Mouse (Mus musculus): ENCODE results near the gene Ebf1. TPM values are rescaled to one million over a fixed set of nuclear protein-coding genes. Genes with fewer than 3 reads are reported as not detected.

Ebf1 gene
- polyA plus RNA-seq, 1 experiment from 2014 or later = 10.0 TPM

- Histone ChIP-seq H3K4me1 (replicated peaks; ENCODE audit: control insufficient read depth, insufficient read depth, low read length) (peaks cover 5% of the 10 kb centered on the region), H3K9me3 (ENCODE audit: control insufficient read depth, low read length) (no peaks in the 10 kb centered on the region), H3K27ac (ENCODE audit: low read depth) (no peak overlapping the region), H3K4me2 (ENCODE audit: low read length) (no peak overlapping the region), H3K9ac (ENCODE audit: low read length) (no peak overlapping the region), H3K27me3 (replicated peaks; ENCODE audit: control insufficient read depth, insufficient read depth, low read length) (peaks cover 53% of the 10 kb centered on the region), H3K4me3 (ENCODE audit: low read depth, low read length) (no peak overlapping the region), H3K36me3 (ENCODE audit: control insufficient read depth, insufficient read depth, low read length) (no peaks in the 10 kb centered on the region)
- DNase-seq (ENCODE audit: low spot score) (no peak), ATAC-seq (replicated peaks; ENCODE audit: low FRiP score, low TSS enrichment, low read depth) (no peak)
- 32% methylated on average over 11 of the region's 11 CpGs for WGBS
These were observed 5.1 kb downstream of the Ebf1 start for GRCm38 (mm10) chr11:44622023-44622731.

DNA sequence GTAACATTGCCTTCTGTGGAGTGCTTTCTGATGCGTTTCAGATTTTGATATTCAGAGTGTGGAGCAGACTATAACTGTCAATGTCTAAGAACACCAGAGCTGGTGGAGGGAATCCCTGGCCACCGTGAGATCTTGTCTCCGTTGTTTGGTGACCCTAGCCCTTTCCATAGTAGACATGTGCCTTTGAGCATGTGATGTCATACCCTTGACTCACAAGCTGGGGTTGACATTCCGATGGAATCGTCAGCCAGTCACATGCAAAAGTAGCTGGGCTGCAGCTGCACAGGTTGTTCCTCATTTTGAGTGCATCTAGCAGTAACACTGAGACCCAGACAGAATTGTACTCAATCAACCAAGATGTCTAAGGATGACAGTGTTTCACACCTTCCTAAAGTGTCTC, 7.4 kb downstream of the Ebf1 start:
- ATAC-seq (replicated peaks; ENCODE audit: low FRiP score, low TSS enrichment, low read depth) (no peak), DNase-seq (ENCODE audit: low spot score) (no peak)
- Histone ChIP-seq H3K27ac (ENCODE audit: low read depth) (no peak overlapping the region), H3K9me3 (ENCODE audit: control insufficient read depth, low read length) (no peaks in the 10 kb centered on the region), H3K4me3 (ENCODE audit: low read depth, low read length) (no peak overlapping the region), H3K9ac (ENCODE audit: low read length) (no peak overlapping the region), H3K4me1 (replicated peaks; ENCODE audit: control insufficient read depth, insufficient read depth, low read length) (peaks cover 5% of the 10 kb centered on the region), H3K36me3 (ENCODE audit: control insufficient read depth, insufficient read depth, low read length) (no peaks in the 10 kb centered on the region), H3K4me2 (ENCODE audit: low read length) (no peak overlapping the region), H3K27me3 (replicated peaks; ENCODE audit: control insufficient read depth, insufficient read depth, low read length) (peaks cover 40% of the 10 kb centered on the region)
- WGBS = 66% methylated on average over 5 of the region's 5 CpGs

GRCm38 (mm10) chr11:44626065-44626464, 8.9 kb downstream of the Ebf1 start:
- Histone ChIP-seq H3K36me3 (ENCODE audit: control insufficient read depth, insufficient read depth, low read length) (no peaks in the 10 kb centered on the region), H3K9ac (ENCODE audit: low read length) (no peak overlapping the region), H3K4me2 (ENCODE audit: low read length) (no peak overlapping the region), H3K9me3 (ENCODE audit: control insufficient read depth, low read length) (no peaks in the 10 kb centered on the region), H3K4me3 (ENCODE audit: low read depth, low read length) (no peak overlapping the region), H3K27ac (ENCODE audit: low read depth) (no peak overlapping the region), H3K27me3 (replicated peaks; ENCODE audit: control insufficient read depth, insufficient read depth, low read length) (peaks cover 25% of the 10 kb centered on the region), H3K4me1 (replicated peaks; ENCODE audit: control insufficient read depth, insufficient read depth, low read length) (no peaks in the 10 kb centered on the region; the same call in 1 of the 2 replicates)
- no peak for ATAC-seq (replicated peaks; ENCODE audit: low FRiP score, low TSS enrichment, low read depth)
- WGBS = 53% methylated on average over 10 of the region's 10 CpGs
- no peak for DNase-seq (ENCODE audit: low spot score)

- Histone ChIP-seq H3K9ac (ENCODE audit: low read length) (no peak overlapping the region), H3K4me2 (ENCODE audit: low read length) (no peak overlapping the region), H3K27me3 (replicated peaks; ENCODE audit: control insufficient read depth, insufficient read depth, low read length) (peaks cover 11% of the 10 kb centered on the region; the same call in 1 of the 2 replicates), H3K27ac (ENCODE audit: low read depth) (no peak overlapping the region), H3K9me3 (ENCODE audit: control insufficient read depth, low read length) (no peaks in the 10 kb centered on the region), H3K36me3 (ENCODE audit: control insufficient read depth, insufficient read depth, low read length) (no peaks in the 10 kb centered on the region), H3K4me1 (replicated peaks; ENCODE audit: control insufficient read depth, insufficient read depth, low read length) (no peaks in the 10 kb centered on the region; the same call in 1 of the 2 replicates), H3K4me3 (ENCODE audit: low read depth, low read length) (no peak overlapping the region)
- DNase-seq (ENCODE audit: low spot score) (no peak), ATAC-seq (replicated peaks; ENCODE audit: low FRiP score, low TSS enrichment, low read depth) (no peak)
- WGBS = 21% methylated on average over 4 of the region's 4 CpGs
These were observed 11.3 kb downstream of the Ebf1 start for GRCm38 (mm10) chr11:44628412-44628811.

DNA sequence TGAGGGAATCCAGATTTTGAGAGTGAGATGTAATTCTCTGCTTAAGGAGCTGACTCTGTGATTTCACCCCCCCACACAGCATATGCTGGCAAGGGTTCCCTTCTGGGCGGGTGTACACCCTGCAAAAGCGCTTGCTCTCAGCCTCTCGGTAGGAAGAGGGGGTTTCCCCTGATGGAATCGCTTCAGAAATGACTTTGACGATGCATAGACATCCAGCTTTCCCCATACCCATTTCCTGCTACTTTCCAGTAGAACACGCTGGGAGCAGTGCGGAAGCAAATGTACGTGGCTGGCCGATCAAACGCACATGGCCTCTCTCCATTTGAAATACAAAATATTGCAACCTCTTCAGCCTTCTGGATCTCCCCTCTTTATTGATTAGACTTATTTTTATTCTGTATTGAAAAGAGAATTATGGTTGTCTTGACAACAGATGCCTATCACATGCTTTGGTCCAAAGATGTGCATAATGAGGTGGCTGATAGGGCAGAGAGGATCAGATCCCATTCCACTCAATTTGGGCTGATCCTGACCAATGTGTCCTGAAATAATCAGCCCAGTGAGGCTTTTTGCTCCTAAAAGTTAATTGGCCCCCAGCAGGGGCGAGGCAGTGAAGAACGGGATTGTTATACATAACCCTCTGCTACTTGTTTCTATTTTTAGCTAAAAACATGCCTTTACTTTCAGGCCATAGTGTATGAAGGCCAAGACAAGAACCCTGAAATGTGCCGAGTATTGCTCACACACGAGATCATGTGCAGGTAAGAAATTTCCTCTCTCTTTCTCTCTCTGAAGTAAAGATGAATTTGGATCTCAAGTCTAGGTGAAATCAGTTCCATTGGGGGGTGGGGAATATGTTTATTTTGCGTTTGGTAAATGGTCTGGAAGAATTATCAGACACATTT, 15.2 kb downstream of the Ebf1 start:
- WGBS = 82% methylated on average over 15 of the region's 15 CpGs

GRCm38 (mm10) chr11:44633001-44633693, 16.0 kb downstream of the Ebf1 start:
- Histone ChIP-seq H3K27me3 (replicated peaks; ENCODE audit: control insufficient read depth, insufficient read depth, low read length) (no peaks in the 10 kb centered on the region), H3K36me3 (ENCODE audit: control insufficient read depth, insufficient read depth, low read length) (no peaks in the 10 kb centered on the region), H3K9me3 (ENCODE audit: control insufficient read depth, low read length) (no peaks in the 10 kb centered on the region), H3K9ac (ENCODE audit: low read length) (no peak overlapping the region), H3K4me3 (ENCODE audit: low read depth, low read length) (no peak overlapping the region), H3K4me1 (replicated peaks; ENCODE audit: control insufficient read depth, insufficient read depth, low read length) (no peaks in the 10 kb centered on the region; the same call in 1 of the 2 replicates), H3K27ac (ENCODE audit: low read depth) (no peak overlapping the region), H3K4me2 (ENCODE audit: low read length) (no peak overlapping the region)
- ATAC-seq (replicated peaks; ENCODE audit: low FRiP score, low TSS enrichment, low read depth) (no peak), DNase-seq (ENCODE audit: low spot score) (no peak)
- 77% methylated on average over 2 of the region's 2 CpGs for WGBS

More for the DNA sequence above, 15.2 kb downstream of the Ebf1 start:
- Histone ChIP-seq H3K36me3 (ENCODE audit: control insufficient read depth, insufficient read depth, low read length) (no peaks in the 10 kb centered on the region), H3K4me2 (ENCODE audit: low read length) (no peak overlapping the region), H3K9ac (ENCODE audit: low read length) (no peak overlapping the region), H3K4me1 (replicated peaks; ENCODE audit: control insufficient read depth, insufficient read depth, low read length) (no peaks in the 10 kb centered on the region; the same call in 1 of the 2 replicates), H3K9me3 (ENCODE audit: control insufficient read depth, low read length) (no peaks in the 10 kb centered on the region), H3K27me3 (replicated peaks; ENCODE audit: control insufficient read depth, insufficient read depth, low read length) (no peaks in the 10 kb centered on the region), H3K27ac (ENCODE audit: low read depth) (no peak overlapping the region), H3K4me3 (ENCODE audit: low read depth, low read length) (no peak overlapping the region)
- DNase-seq (ENCODE audit: low spot score) (no peak), ATAC-seq (replicated peaks; ENCODE audit: low FRiP score, low TSS enrichment, low read depth) (no peak)

- Histone ChIP-seq H3K4me2 (ENCODE audit: low read length) (no peak overlapping the region), H3K4me1 (replicated peaks; ENCODE audit: control insufficient read depth, insufficient read depth, low read length) (no peaks in the 10 kb centered on the region; the same call in 1 of the 2 replicates), H3K27ac (ENCODE audit: low read depth) (no peak overlapping the region), H3K9ac (ENCODE audit: low read length) (no peak overlapping the region), H3K9me3 (ENCODE audit: control insufficient read depth, low read length) (no peaks in the 10 kb centered on the region), H3K4me3 (ENCODE audit: low read depth, low read length) (no peak overlapping the region), H3K27me3 (replicated peaks; ENCODE audit: control insufficient read depth, insufficient read depth, low read length) (no peaks in the 10 kb centered on the region; the same call in 1 of the 2 replicates), H3K36me3 (ENCODE audit: control insufficient read depth, insufficient read depth, low read length) (no peaks in the 10 kb centered on the region)
- WGBS = 60% methylated on average over 6 of the region's 6 CpGs
- DNase-seq (ENCODE audit: low spot score) (no peak), ATAC-seq (replicated peaks; ENCODE audit: low FRiP score, low TSS enrichment, low read depth) (no peak)
These were observed 17.6 kb downstream of the Ebf1 start for GRCm38 (mm10) chr11:44634552-44635193.

- Histone ChIP-seq H3K4me2 (ENCODE audit: low read length) (no peak overlapping the region), H3K4me1 (replicated peaks; ENCODE audit: control insufficient read depth, insufficient read depth, low read length) (no peaks in the 10 kb centered on the region; the same call in 1 of the 2 replicates), H3K9me3 (ENCODE audit: control insufficient read depth, low read length) (no peaks in the 10 kb centered on the region), H3K4me3 (ENCODE audit: low read depth, low read length) (no peak overlapping the region), H3K9ac (ENCODE audit: low read length) (no peak overlapping the region), H3K27me3 (replicated peaks; ENCODE audit: control insufficient read depth, insufficient read depth, low read length) (peaks cover 7% of the 10 kb centered on the region; the same call in 1 of the 2 replicates), H3K27ac (ENCODE audit: low read depth) (no peak overlapping the region), H3K36me3 (ENCODE audit: control insufficient read depth, insufficient read depth, low read length) (no peaks in the 10 kb centered on the region)
- WGBS = 85% methylated on average over 1 of the region's 1 CpGs
- no peak for DNase-seq (ENCODE audit: low spot score)
- no peak for ATAC-seq (replicated peaks; ENCODE audit: low FRiP score, low TSS enrichment, low read depth)
These were observed 19.1 kb downstream of the Ebf1 start for GRCm38 (mm10) chr11:44636241-44636640.
